8 mouse cellular contexts compared by ENCODE assay signal in genomic region chr2:16356106-16356818, GRCm38 (mm10). TPM values are rescaled to one million over a fixed set of nuclear protein-coding genes. Genes with fewer than 3 reads are reported as not detected.
A peak's percentile ranks its signal among the peaks of the same experiment; 100 is the strongest.
DNase-seq lines count a peak whose midpoint lies in the region; ATAC-seq and TF ChIP-seq lines count a peak whose summit lies in the region.

TSS of gene Plxdc2 (plus strand) at chr2:16356304.

- no peaks in the 10 kb centered on the region for H3K79me2 ChIP-seq in heart, adult 2 months (replicated peaks; ENCODE audit: control insufficient read depth, insufficient read depth, low read length)

- no peaks in the 10 kb centered on the region for H3K27me3 ChIP-seq in embryonic facial prominence, embryonic 12.5 days
- H3K27me3 ChIP-seq in heart, adult 2 months (ENCODE audit: control insufficient read depth, insufficient read depth, low read length): no peaks in the 10 kb centered on the region

- H3K9me3 ChIP-seq in embryonic facial prominence, embryonic 12.5 days: no peaks in the 10 kb centered on the region

- no peak for TF ChIP-seq CTCF in heart, adult 2 months (IDR thresholded peaks at IDR 0.05)

- WGBS in embryonic facial prominence, embryonic 12.5 days: under 1% methylated on average over 44 of the region's 45 CpGs
- WGBS in heart, adult 2 months: 1% methylated on average over 43 of the region's 45 CpGs

- H3K27ac ChIP-seq in embryonic facial prominence, embryonic 12.5 days: peak within 1 kb of the TSS; percentile 89
- peak within 1 kb of the TSS; percentile 73 for H3K27ac ChIP-seq in heart, adult 2 months

- ATAC-seq in embryonic facial prominence, embryonic 12.5 days (ENCODE audit: insufficient number of reproducible peaks, insufficient read depth, low FRiP score, low TSS enrichment): peak; percentile 93
- no peak for ATAC-seq in erythroid progenitor cell, adult 5-6 weeks (replicated peaks; ENCODE audit: low FRiP score, poor library complexity, severe bottlenecking)

- peak within 1 kb of the TSS; percentile 68 for H3K9ac ChIP-seq in embryonic facial prominence, embryonic 12.5 days
- H3K9ac ChIP-seq in heart, adult 2 months (ENCODE audit: low read depth, low read length): peak within 1 kb of the TSS; percentile 75

- peak within 1 kb of the TSS; percentile 70 for H3K4me2 ChIP-seq in embryonic facial prominence, embryonic 12.5 days (replicated peaks)

- H3K4me1 ChIP-seq in embryonic facial prominence, embryonic 12.5 days: 0 out of 2 replicates have a peak, but pooled peaks cover 3% of the 10 kb centered on the region
- no peaks in the 10 kb centered on the region for H3K4me1 ChIP-seq in heart, adult 2 months (ENCODE audit: control insufficient read depth, insufficient read depth, low read length)

- peak; percentile 72 for TF ChIP-seq POLR2A in heart, adult 2 months (IDR thresholded peaks at IDR 0.05; ENCODE audit: insufficient read depth, low read depth, low read length)

- DNase-seq in adrenal gland, postnatal 25 days: peak; percentile 66
- DNase-seq in heart, adult 2 months: peak; percentile 83
- DNase-seq in kidney, adult 18-20 months: peak; percentile 79
- peak; percentile 79 for DNase-seq in left cerebral cortex, postnatal 4 days
- peak; percentile 80 for DNase-seq in mesoderm, embryonic 11.5 days (ENCODE audit: low read depth, low spot score)
- DNase-seq in skeletal muscle tissue, adult 2 months (ENCODE audit: low read depth, low spot score): peak; percentile 61

- no peak for TF ChIP-seq EP300 in heart, adult 2 months (IDR thresholded peaks at IDR 0.05; ENCODE audit: insufficient read depth, low read depth, low read length)

- H3K4me3 ChIP-seq in embryonic facial prominence, embryonic 12.5 days: peak within 1 kb of the TSS; percentile 60
- peak within 1 kb of the TSS; percentile 69 for H3K4me3 ChIP-seq in heart, adult 2 months

- no peaks in the 10 kb centered on the region for H3K36me3 ChIP-seq in embryonic facial prominence, embryonic 12.5 days
- no peaks in the 10 kb centered on the region; the same call in 1 of the 2 replicates for H3K36me3 ChIP-seq in heart, adult 2 months (ENCODE audit: control insufficient read depth, insufficient read depth, low read length)

- intact Hi-C loops in heart, adult 2 months (cut with DNase I): loop anchor here (2.0 to 10.0 kb wide), 6 partner anchors 91 to 971 kb away; no protein-coding TSS in a partner anchor
- intact Hi-C loops in left cerebral cortex, postnatal 4 days (cut with DNase I): loop anchor here (5.0 kb wide), 2 partner anchors 971 to 1259 kb away; no protein-coding TSS in a partner anchor

RNA-seq across cellular contexts. Expression of gene Plxdc2, which starts in this region (rescaled TPM):
- 15.0 and 17.4 TPM in 2 replicates for total RNA-seq in adrenal gland, postnatal 25 days (2021)
- polyA plus RNA-seq in embryonic facial prominence, embryonic 12.5 days (2016; fragmentation: Nextera tagmentation; extraction: Ambion mirVana): 28.0 and 32.1 TPM in 2 replicates
- 10 to 100 TPM; 17.2 to 21.8 TPM for total RNA-seq in heart, adult 2 months (2021)
- polyA plus RNA-seq in heart, adult 2 months (2012; rRNA removed): 7.0 and 12.0 TPM in 2 replicates
- total RNA-seq in left cerebral cortex, postnatal 4 days (2021): 10 to 100 TPM; 22.6 to 25.6 TPM
- 0.36 and 3.8 TPM in 2 replicates for total RNA-seq in erythroid progenitor cell, adult 5-6 weeks (2015; ENCODE audit: low replicate concordance)
- 4.4 and 6.4 TPM in 2 replicates for total RNA-seq in erythroid progenitor cell, adult 5-6 weeks (2017; ENCODE audit: low replicate concordance)
